Mouse (Mus musculus) gastrocnemius, adult 8-10 months (tissue): ENCODE measurements at regions not wholly inside any gene's neighbourhood (a gene's known extent, or its start where the extent isn't known, plus 50 kb on each side); places are given as distances from the start of the nearest gene placed in this dataset.

Experiments
- DNase-seq, 2 experiments: peaks; one replicate each; pipeline ENCODE4 v3.0.0; 2022; ENCODE audit warnings: low spot score in 2 of 2

DNA sequence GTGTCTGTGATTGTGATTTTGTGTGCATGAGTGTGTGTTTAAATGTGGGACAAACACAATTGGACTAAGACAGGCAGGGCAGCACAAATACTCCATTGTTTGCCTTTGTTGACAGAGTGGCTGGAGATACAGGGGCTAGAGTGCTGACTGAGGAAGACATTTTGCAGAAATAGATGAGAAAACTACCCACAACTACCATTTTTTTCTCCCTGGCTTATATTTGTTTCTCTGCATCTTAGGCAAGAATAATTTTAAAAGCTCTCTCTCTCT lies 591.5 kb downstream of the Ttll7 start:
- no peak for DNase-seq

DNA sequence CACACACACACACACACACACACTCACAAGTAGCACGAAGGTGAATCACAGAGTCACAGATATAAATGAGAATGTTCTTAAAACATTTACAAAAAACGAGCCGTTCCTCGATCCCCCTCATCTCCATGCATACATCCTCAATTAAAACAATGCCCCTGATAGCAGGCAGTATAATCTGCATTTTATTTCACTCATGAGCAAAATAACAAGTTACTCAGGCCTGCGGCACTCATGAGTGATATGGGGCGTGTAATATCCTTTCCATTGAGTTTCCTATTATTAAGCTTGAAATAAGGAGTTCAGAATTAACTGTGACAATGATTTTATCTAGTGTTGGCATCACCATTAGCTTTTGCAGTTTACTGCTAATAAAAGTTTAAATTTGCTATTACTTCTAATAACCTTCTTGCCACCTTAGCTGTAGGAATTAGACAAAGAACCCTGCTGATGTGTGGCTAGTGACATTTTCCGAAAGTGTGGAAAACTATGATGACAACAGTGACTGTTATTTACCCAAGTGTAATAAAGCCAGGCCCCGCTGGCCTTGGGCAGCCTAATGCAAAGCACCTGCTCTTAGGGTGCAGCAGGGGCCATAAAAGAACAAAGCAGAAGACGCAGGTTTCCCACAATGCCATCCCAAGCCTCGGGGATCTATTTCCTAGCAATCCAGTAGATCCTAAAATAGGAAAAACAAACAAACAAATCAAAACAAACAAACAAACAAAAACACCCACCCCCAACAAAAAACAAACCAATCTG lies 592.0 kb downstream of the Ttll7 start:
- DNase-seq, result no peak

DNA sequence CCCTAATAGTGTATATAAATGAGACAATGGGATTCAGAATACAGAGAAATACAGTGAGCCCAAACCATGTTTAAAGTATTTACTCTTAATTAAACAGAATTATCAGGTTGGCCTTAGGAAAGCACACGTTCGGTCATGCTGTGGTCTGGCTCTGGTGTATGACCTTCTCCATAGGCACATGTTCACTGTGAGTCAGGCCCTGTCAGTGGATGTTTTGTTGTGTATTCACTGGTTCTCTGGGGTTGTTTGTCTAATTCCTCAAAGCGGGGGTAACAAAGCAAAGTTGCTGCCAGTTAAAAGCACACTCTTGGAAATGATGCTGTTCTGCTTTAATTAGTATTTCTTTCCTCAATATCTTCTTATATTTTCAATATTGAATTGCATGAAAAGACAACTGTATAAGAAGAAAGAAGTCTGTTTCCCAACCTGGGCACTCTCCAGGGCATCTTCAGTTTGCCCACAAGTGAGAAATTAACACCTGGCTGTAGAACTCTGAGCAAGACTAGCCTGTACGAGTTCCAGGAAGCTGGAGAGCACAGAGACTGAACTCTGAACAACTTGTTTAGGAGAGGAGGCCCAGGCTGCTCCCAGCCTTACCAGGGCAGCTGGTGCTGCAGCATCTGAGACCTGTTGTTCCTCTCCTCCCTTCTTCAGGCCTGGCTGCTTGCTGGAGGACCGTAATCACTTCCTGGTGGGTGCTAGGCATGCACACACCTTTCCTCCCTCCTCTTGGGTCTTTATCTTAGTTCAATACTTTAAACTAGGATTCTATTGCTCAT lies 593.1 kb downstream of the Ttll7 start:
- no peak for DNase-seq

DNA sequence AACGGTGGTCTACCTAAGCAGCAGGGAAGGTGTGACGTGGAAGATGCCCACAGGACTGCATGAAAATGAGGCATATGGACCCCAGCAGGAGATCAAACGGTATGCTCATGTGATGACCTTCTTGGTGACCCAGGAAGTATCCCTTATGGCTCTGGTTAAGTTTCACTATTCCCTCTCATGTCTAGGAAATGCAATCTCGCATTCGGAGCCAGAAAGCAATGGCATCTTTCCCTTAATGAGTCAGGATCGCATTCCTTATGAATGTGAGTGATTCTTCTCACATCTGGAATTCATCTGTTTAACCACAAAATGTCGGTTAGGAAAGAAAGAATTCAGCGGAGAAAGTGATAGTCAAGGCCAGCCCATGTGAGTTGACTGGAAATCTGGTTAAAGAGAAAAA lies 593.7 kb downstream of the Ttll7 start:
- peak in 1 of 2 experiments; percentile 5 for DNase-seq

DNA sequence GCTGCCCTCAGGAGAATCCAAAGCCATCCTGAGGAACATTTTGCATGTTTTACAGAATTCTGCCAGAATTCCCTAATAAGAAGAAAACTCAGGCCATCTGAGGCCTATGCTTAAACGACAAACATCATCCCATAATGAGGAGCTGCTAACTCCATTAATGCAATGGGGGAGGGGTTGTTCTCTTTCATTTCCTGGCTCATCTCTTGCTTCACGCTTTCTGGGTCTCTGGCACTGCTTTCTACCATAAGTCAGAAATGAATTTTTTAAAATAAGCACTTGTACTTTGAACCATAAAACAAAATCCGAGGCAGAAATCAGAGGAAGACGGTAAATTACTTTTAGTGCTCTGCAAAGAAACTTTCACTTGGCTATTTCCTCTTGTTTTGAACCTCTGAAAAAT lies 600.0 kb downstream of the Ttll7 start:
- DNase-seq, result no peak

DNA sequence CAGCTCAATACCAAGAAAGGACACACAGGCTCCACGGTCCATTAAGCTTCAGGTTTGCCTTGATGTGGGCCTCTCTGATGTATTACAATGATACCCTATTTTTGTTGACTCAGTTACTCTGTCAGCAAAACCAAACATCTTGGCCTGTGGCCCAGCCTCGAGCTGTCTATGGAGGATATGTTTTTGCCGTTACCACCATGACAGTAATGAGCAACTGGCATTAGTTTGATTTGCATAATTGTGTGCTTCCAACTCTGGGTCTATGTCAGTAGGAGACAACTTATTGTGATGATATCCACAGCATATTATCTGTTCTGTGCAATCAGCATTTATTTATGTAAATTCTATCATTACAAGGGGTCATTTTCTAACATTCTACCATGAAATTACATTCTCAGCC lies 603.2 kb downstream of the Ttll7 start:
- no peak for DNase-seq

DNA sequence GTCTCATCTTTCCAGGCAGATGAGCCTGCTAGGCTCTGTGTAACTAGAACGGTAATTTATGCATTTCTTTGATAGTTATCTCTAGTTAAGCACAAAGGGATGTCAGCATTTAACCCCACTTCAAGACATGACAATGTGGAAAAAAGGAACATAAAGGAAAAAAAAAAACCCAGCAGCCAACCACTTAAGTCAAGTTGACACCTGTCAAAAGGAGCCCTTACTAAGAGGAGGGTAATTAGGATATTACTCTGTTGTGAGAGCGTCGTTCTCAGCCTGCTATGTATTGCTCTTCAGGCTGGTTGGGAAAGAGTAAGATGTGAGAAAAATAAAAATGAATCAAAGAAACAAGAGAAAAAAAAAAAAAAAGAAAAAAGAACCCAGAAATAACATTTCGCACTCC lies 604.1 kb downstream of the Ttll7 start:
- DNase-seq, result no peak

DNA sequence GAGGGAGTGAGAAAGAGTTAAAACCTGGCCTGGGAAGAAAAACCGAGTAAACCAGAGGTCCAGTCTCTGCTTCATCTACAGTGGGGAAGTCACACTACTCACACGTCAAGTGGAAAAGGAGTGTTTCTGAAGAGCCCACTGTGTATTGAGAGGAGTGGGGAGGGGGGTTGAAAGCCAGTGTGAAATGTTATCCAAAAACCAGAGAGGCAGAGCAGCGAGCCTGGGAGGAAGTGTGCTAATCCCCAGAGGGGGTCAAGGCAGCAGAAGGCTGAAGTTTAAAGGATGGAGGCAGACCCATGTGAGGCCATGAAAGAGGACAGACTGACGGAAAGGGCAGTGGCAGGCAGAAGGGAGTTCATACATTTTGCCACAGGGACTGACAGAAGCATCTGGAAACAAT lies 605.9 kb downstream of the Ttll7 start:
- no peak for DNase-seq

DNA sequence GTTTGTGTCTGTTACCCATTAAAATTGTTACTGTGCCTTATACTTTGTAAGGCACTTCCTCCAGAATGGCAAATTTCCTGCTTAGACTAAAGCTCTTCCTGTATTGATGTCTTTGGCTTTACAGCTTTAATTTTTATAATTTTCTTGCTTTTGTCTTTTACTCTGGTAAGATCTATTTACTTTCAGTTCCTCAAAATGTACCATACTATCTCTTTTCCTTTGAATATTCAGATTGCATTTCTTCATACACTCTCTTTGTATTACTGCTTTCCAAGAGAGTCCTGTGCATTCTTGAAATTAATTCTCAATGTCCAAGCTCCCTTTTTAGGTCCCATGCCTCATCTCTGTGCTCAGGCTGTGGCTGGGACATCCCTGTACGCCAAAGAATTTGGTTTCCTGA lies 627.7 kb downstream of the Ttll7 start:
- no peak for DNase-seq
